Mouse (Mus musculus) embryonic facial prominence, embryonic 14.5 days (tissue): ENCODE data around the gene Abcc12. TPM values are rescaled to one million over a fixed set of nuclear protein-coding genes. Genes with fewer than 3 reads are reported as not detected.

Experiments used
- ATAC-seq: fragments of 200-750 bp; cut with Nextera tagmentation; 2 replicates; pipeline ENCODE4 v1.8.0; 2017; ENCODE audit warnings: low read depth, moderate number of reproducible peaks, moderate TSS enrichment
- DNase-seq: peaks from one replicate; pipeline ENCODE4 v3.0.0-alpha.2; 2015; ENCODE audit warnings: low spot score
- H3K27ac ChIP-seq: fragments of 300-500 bp; sonication (generic); replicated peaks from 2 replicates; pipeline ENCODE4 v1.5.1; 2014; ENCODE audit warnings: low read depth, mild to moderate bottlenecking, low read length, moderate library complexity
- H3K27me3 ChIP-seq: fragments of 300-500 bp; sonication (generic); replicated peaks from 2 replicates; pipeline ENCODE4 v1.6.1; 2014; ENCODE audit warnings: low read length; ENCODE audit not compliant: control insufficient read depth, insufficient read depth
- H3K36me3 ChIP-seq: fragments of 300-500 bp; sonication (generic); 2 replicates; pipeline ENCODE4 v1.6.1; 2014; ENCODE audit warnings: low read length, mixed read lengths; ENCODE audit not compliant: control insufficient read depth, insufficient read depth
- H3K4me1 ChIP-seq: fragments of 300-500 bp; sonication (generic); 2 replicates; pipeline ENCODE4 v1.6.1; 2014; ENCODE audit warnings: antibody characterized with exemption, low read length; ENCODE audit not compliant: control insufficient read depth, insufficient read depth
- H3K4me2 ChIP-seq: fragments of 300-500 bp; sonication (generic); 2 replicates; pipeline ENCODE4 v1.6.1; 2014; ENCODE audit warnings: low read depth, mild to moderate bottlenecking, low read length, moderate library complexity, mixed read lengths
- H3K4me3 ChIP-seq: fragments of 300-500 bp; sonication (generic); 2 replicates; pipeline ENCODE4 v1.5.1; 2014; ENCODE audit warnings: low read depth, mild to moderate bottlenecking, low read length
- H3K9ac ChIP-seq: fragments of 300-500 bp; sonication (generic); 2 replicates; pipeline ENCODE4 v1.6.1; 2014; ENCODE audit warnings: low read depth, mild to moderate bottlenecking, low read length, moderate library complexity, mixed read lengths
- H3K9me3 ChIP-seq: fragments of 300-500 bp; sonication (generic); 2 replicates; pipeline ENCODE4 v1.6.1; 2016; ENCODE audit warnings: low read length; ENCODE audit not compliant: control insufficient read depth
- WGBS: fragments of 180-500 bp; shearing (Covaris S2); extraction: QIAGEN DNeasy Blood & Tissue Kit; methylation state at CpG from one replicate; pipeline ENCODE4 v1.1.7; 2014; 5-methylcytosine and 5-hydroxymethylcytosine counted together
- polyA plus RNA-seq: library from polyadenylated mRNA; unstranded; fragments of >200 nt; fragmentation: Nextera tagmentation; extraction: Ambion mirVana; gene quantifications from 2 replicates; pipeline ENCODE4 v1.2.1, GENCODE M21; 2014

Gene Abcc12
- polyA plus RNA-seq, 1 experiment from 2014 or later: 0.29 TPM

GRCm38 (mm10) chr8:86604676-86605075, 24.2 kb upstream of the Abcc12 start:
- Histone ChIP-seq H3K4me3 (no peak overlapping the region), H3K36me3 (no peaks in the 10 kb centered on the region), H3K4me2 (no peak overlapping the region), H3K27ac (no peak overlapping the region), H3K27me3 (no peaks in the 10 kb centered on the region), H3K9ac (no peak overlapping the region), H3K4me1 (no peaks in the 10 kb centered on the region), H3K9me3 (no peaks in the 10 kb centered on the region)
- WGBS: 67% methylated on average over 3 of the region's 3 CpGs
- ATAC-seq (no peak), DNase-seq (no peak)

- ATAC-seq (no peak), DNase-seq (no peak)
- no peak overlapping the region for H3K4me3 ChIP-seq
- H3K4me1 ChIP-seq: no peaks in the 10 kb centered on the region
- H3K4me2 ChIP-seq: no peak overlapping the region
- no peak overlapping the region for H3K27ac ChIP-seq
- no peaks in the 10 kb centered on the region for H3K36me3 ChIP-seq
- H3K9ac ChIP-seq: no peak overlapping the region
- H3K27me3 ChIP-seq: no peaks in the 10 kb centered on the region
- 42% methylated on average over 2 of the region's 2 CpGs for WGBS
- H3K9me3 ChIP-seq: no peaks in the 10 kb centered on the region
Measured at GRCm38 (mm10) chr8:86603174-86603573, 22.7 kb upstream of the Abcc12 start.

- H3K36me3 ChIP-seq: no peaks in the 10 kb centered on the region
- WGBS: 79% methylated on average over 3 of the region's 3 CpGs
- H3K4me1 ChIP-seq: no peaks in the 10 kb centered on the region
- H3K9me3 ChIP-seq: no peaks in the 10 kb centered on the region
- no peak for ATAC-seq
- no peak overlapping the region for H3K4me3 ChIP-seq
- no peak overlapping the region for H3K27ac ChIP-seq
- H3K9ac ChIP-seq: no peak overlapping the region
- no peaks in the 10 kb centered on the region for H3K27me3 ChIP-seq
- no peak for DNase-seq
- no peak overlapping the region for H3K4me2 ChIP-seq
Measured at GRCm38 (mm10) chr8:86600311-86600710, 19.8 kb upstream of the Abcc12 start.

- ATAC-seq: no peak
- WGBS: 90% methylated on average over 6 of the region's 6 CpGs
- Histone ChIP-seq H3K36me3 (no peaks in the 10 kb centered on the region), H3K9me3 (no peaks in the 10 kb centered on the region), H3K4me1 (no peaks in the 10 kb centered on the region), H3K27ac (no peak overlapping the region), H3K27me3 (no peaks in the 10 kb centered on the region), H3K4me2 (no peak overlapping the region), H3K9ac (no peak overlapping the region), H3K4me3 (no peak overlapping the region)
- no peak for DNase-seq
Measured at GRCm38 (mm10) chr8:86599299-86599698, 18.8 kb upstream of the Abcc12 start.

- H3K4me3 ChIP-seq: no peak overlapping the region
- DNase-seq (no peak), ATAC-seq (no peak)
- no peaks in the 10 kb centered on the region for H3K4me1 ChIP-seq
- H3K9ac ChIP-seq: no peak overlapping the region
- WGBS: 88% methylated on average over 7 of the region's 7 CpGs
- H3K27ac ChIP-seq: no peak overlapping the region
- H3K4me2 ChIP-seq: no peak overlapping the region
- no peaks in the 10 kb centered on the region for H3K27me3 ChIP-seq
- no peaks in the 10 kb centered on the region for H3K9me3 ChIP-seq
- H3K36me3 ChIP-seq: no peaks in the 10 kb centered on the region
Measured at GRCm38 (mm10) chr8:86597681-86598080, 17.2 kb upstream of the Abcc12 start.

GRCm38 (mm10) chr8:86595671-86596070, 15.2 kb upstream of the Abcc12 start:
- Histone ChIP-seq H3K9ac (no peak overlapping the region), H3K36me3 (no peaks in the 10 kb centered on the region), H3K4me3 (no peak overlapping the region), H3K9me3 (no peaks in the 10 kb centered on the region), H3K27me3 (no peaks in the 10 kb centered on the region), H3K4me2 (no peak overlapping the region), H3K27ac (no peak overlapping the region), H3K4me1 (no peaks in the 10 kb centered on the region)
- DNase-seq: no peak
- WGBS: 79% methylated on average over 5 of the region's 5 CpGs
- no peak for ATAC-seq

- no peaks in the 10 kb centered on the region for H3K27me3 ChIP-seq
- no peak overlapping the region for H3K4me2 ChIP-seq
- ATAC-seq: no peak
- 66% methylated on average over 3 of the region's 3 CpGs for WGBS
- no peaks in the 10 kb centered on the region for H3K4me1 ChIP-seq
- H3K9me3 ChIP-seq: no peaks in the 10 kb centered on the region
- no peak overlapping the region for H3K4me3 ChIP-seq
- H3K9ac ChIP-seq: no peak overlapping the region
- DNase-seq: no peak
- H3K27ac ChIP-seq: no peak overlapping the region
- no peaks in the 10 kb centered on the region for H3K36me3 ChIP-seq
Measured at GRCm38 (mm10) chr8:86594159-86594796, 13.8 kb upstream of the Abcc12 start.

- Histone ChIP-seq H3K36me3 (no peaks in the 10 kb centered on the region), H3K27me3 (no peaks in the 10 kb centered on the region), H3K4me3 (no peak overlapping the region), H3K9ac (no peak overlapping the region), H3K4me1 (no peaks in the 10 kb centered on the region), H3K9me3 (no peaks in the 10 kb centered on the region), H3K27ac (no peak overlapping the region), H3K4me2 (no peak overlapping the region)
- 65% methylated on average over 10 of the region's 10 CpGs for WGBS
- no peak for ATAC-seq
- no peak for DNase-seq
Measured at GRCm38 (mm10) chr8:86593099-86593498, 12.6 kb upstream of the Abcc12 start.

- DNase-seq (no peak), ATAC-seq (no peak)
- WGBS: 89% methylated on average over 5 of the region's 5 CpGs
Measured at GRCm38 (mm10) chr8:86588338-86588737, 7.9 kb upstream of the Abcc12 start.

More at GRCm38 (mm10) chr8:86588338-86588737, 7.9 kb upstream of the Abcc12 start:
- Histone ChIP-seq H3K9ac (no peak overlapping the region), H3K27me3 (no peaks in the 10 kb centered on the region), H3K36me3 (no peaks in the 10 kb centered on the region), H3K4me3 (no peak overlapping the region), H3K4me1 (no peaks in the 10 kb centered on the region), H3K4me2 (no peak overlapping the region), H3K27ac (no peak overlapping the region), H3K9me3 (no peaks in the 10 kb centered on the region)
